Mouse (Mus musculus) embryonic fibroblast, embryonic 13.5 days (primary cell): ENCODE data around the gene Spc25.

ENCODE experiments used
- CTCF ChIP-seq: IDR thresholded peaks from 2 replicates; pipeline ENCODE4 v1.5.1; 2011; ENCODE audit warnings: mild to moderate bottlenecking, control low read depth, low read length, moderate library complexity, borderline replicate concordance; ENCODE audit not compliant: insufficient read depth
- POLR2A ChIP-seq: IDR thresholded peaks from 2 replicates; pipeline ENCODE4 v1.6.1; 2011; ENCODE audit warnings: low read depth, mild to moderate bottlenecking, control low read depth, low read length, moderate library complexity

- TF ChIP-seq POLR2A (peak; percentile 80), CTCF (no peak)
Measured at GRCm38 (mm10) chr2:69205791-69206351, at the start of gene Spc25.
